Mouse (Mus musculus) left cerebral cortex, adult 2 months (tissue): Measurements from ENCODE around the gene Sfxn2. TPM values are rescaled to one million over a fixed set of nuclear protein-coding genes. Genes with fewer than 3 reads are reported as not detected.

Source experiments
- DNase-seq, 2 experiments: peaks; one replicate each; pipeline ENCODE4 v3.0.0; 2021 to 2022; ENCODE audit warnings: low spot score in 2 of 2, mixed read lengths in 1 of 2; ENCODE audit errors: extremely low spot score in 1 of 2
- H3K27ac ChIP-seq: fragments of 200-600 bp; 2 replicates; pipeline ENCODE4 v1.8.1; 2022
- H3K4me3 ChIP-seq: fragments of 200-600 bp; 2 replicates; pipeline ENCODE4 v1.8.1; 2022
- CTCF ChIP-seq: fragments of 200-600 bp; IDR thresholded peaks from 2 replicates; pipeline ENCODE4 v1.8.1; 2022; ENCODE audit warnings: antibody characterized with exemption, mild to moderate bottlenecking, moderate library complexity
- intact Hi-C: fragments of 180-260 bp; cut with DNase I; formaldehyde crosslinking; loops from one replicate; pipeline ENCODE4 v1.15.1; 2025
- total RNA-seq, 2 experiments: library from RNA; stranded (reverse); gene quantifications; 2 replicates each; pipeline ENCODE4 v1.2.3; 2021

Gene Sfxn2
- total RNA-seq, 2 experiments from 2014 or later = 4.6 to 7.4 TPM

- DNase-seq = no peak
- TF ChIP-seq CTCF = no peak
- Histone ChIP-seq H3K27ac (peak overlapping the region; percentile 69), H3K4me3 (peak overlapping the region; percentile 9)
- intact Hi-C loops = loop anchor here (2.0 kb wide), 1 partner anchor 15 kb away; no protein-coding TSS in a partner anchor
Observed at GRCm38 (mm10) chr19:46623790-46624772, 50.9 kb downstream of the Sfxn2 start.

- Histone ChIP-seq H3K27ac (no peak overlapping the region), H3K4me3 (no peak overlapping the region)
- intact Hi-C loops = no loop called here
- no peak for DNase-seq
- TF ChIP-seq CTCF = no peak
Observed at GRCm38 (mm10) chr19:46625015-46625414, 51.9 kb downstream of the Sfxn2 start.

GRCm38 (mm10) chr19:46625519-46625918 lies 52.4 kb downstream of the Sfxn2 start:
- H3K4me3 ChIP-seq = no peak overlapping the region
- no peak for DNase-seq
- intact Hi-C loops = no loop called here
- no peak overlapping the region for H3K27ac ChIP-seq
- no peak for TF ChIP-seq CTCF

GRCm38 (mm10) chr19:46628403-46628802 lies 55.2 kb downstream of the Sfxn2 start:
- H3K27ac ChIP-seq = no peak overlapping the region
- intact Hi-C loops = no loop called here
- TF ChIP-seq CTCF = no peak
- DNase-seq = no peak
- H3K4me3 ChIP-seq = no peak overlapping the region

- H3K27ac ChIP-seq = no peak overlapping the region
- no peak overlapping the region for H3K4me3 ChIP-seq
- no peak for DNase-seq
- no peak for TF ChIP-seq CTCF
- intact Hi-C loops = no loop called here
Observed at GRCm38 (mm10) chr19:46629807-46630206, 56.6 kb downstream of the Sfxn2 start.

GRCm38 (mm10) chr19:46631637-46632036 lies 58.5 kb downstream of the Sfxn2 start:
- TF ChIP-seq CTCF = no peak
- Histone ChIP-seq H3K27ac (no peak overlapping the region), H3K4me3 (no peak overlapping the region)
- no peak for DNase-seq
- intact Hi-C loops = no loop called here

GRCm38 (mm10) chr19:46635766-46636165 lies 62.6 kb downstream of the Sfxn2 start:
- no peak overlapping the region for H3K27ac ChIP-seq
- no peak overlapping the region for H3K4me3 ChIP-seq
- intact Hi-C loops = no loop called here
- DNase-seq = no peak
- TF ChIP-seq CTCF = no peak

- Histone ChIP-seq H3K27ac (no peak overlapping the region), H3K4me3 (no peak overlapping the region)
- no peak for TF ChIP-seq CTCF
- intact Hi-C loops = no loop called here
- DNase-seq = no peak
Observed at GRCm38 (mm10) chr19:46637598-46637997, 64.4 kb downstream of the Sfxn2 start.

- intact Hi-C loops = loop anchor here (2.0 kb wide), 1 partner anchor 16 kb away; no protein-coding TSS in a partner anchor
- TF ChIP-seq CTCF = no peak
- no peak for DNase-seq
- no peak overlapping the region for H3K27ac ChIP-seq
- H3K4me3 ChIP-seq = no peak overlapping the region
Observed at GRCm38 (mm10) chr19:46639053-46639452, 65.9 kb downstream of the Sfxn2 start.

GRCm38 (mm10) chr19:46639496-46639895 lies 66.3 kb downstream of the Sfxn2 start:
- Histone ChIP-seq H3K4me3 (no peak overlapping the region), H3K27ac (no peak overlapping the region)
- no peak for TF ChIP-seq CTCF
- intact Hi-C loops = loop anchor here (2.0 kb wide), 1 partner anchor 17 kb away; no protein-coding TSS in a partner anchor
- no peak for DNase-seq

- Histone ChIP-seq H3K4me3 (no peak overlapping the region), H3K27ac (peak overlapping the region; percentile 69)
- intact Hi-C loops = loop anchor here (5.0 kb wide), 1 partner anchor 38 kb away; no protein-coding TSS in a partner anchor
- TF ChIP-seq CTCF = no peak
- no peak for DNase-seq
Observed at GRCm38 (mm10) chr19:46640780-46641179, 67.6 kb downstream of the Sfxn2 start.

GRCm38 (mm10) chr19:46641420-46642085 lies 68.4 kb downstream of the Sfxn2 start:
- no peak for TF ChIP-seq CTCF
- peak overlapping the region; percentile 69 for H3K27ac ChIP-seq
- no peak overlapping the region for H3K4me3 ChIP-seq
- intact Hi-C loops = loop anchor here (5.0 kb wide), 1 partner anchor 39 kb away; no protein-coding TSS in a partner anchor
- DNase-seq = no peak
